Mouse (Mus musculus): Measurements from ENCODE around the gene Txndc2.

Txndc2 gene

GRCm38 (mm10) chr17:65612391-65613141, 29.4 kb downstream of the Txndc2 start:
- peak; percentile 58 for DNase-seq (ENCODE audit: low spot score)

DNA sequence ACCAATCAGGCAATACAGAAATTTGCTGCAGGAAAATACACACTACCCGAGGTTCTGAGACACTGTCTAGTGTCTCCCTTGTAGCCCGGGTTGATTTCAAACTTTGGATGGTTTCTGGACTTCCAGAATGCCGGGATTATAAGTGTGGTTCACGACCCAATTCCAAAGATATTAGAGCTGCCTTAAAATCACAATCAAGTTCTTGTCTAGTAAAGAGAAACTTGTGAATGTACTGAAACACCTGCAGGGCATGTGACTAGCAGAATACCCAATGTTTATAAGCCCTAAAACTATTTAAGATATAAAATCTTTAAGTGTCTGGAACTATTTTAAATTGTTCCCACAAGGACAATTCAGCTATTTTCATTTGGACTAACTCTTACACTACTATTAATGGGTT, 30.2 kb downstream of the Txndc2 start:
- no peak for DNase-seq (ENCODE audit: low spot score)

- no peak for DNase-seq (ENCODE audit: low spot score)
These were observed 33.2 kb downstream of the Txndc2 start for GRCm38 (mm10) chr17:65608743-65609142.

- no peak for DNase-seq (ENCODE audit: low spot score)
These were observed 33.7 kb downstream of the Txndc2 start for GRCm38 (mm10) chr17:65608312-65608687.

GRCm38 (mm10) chr17:65607574-65608311, 34.2 kb downstream of the Txndc2 start:
- DNase-seq (ENCODE audit: low spot score), result no peak

DNA sequence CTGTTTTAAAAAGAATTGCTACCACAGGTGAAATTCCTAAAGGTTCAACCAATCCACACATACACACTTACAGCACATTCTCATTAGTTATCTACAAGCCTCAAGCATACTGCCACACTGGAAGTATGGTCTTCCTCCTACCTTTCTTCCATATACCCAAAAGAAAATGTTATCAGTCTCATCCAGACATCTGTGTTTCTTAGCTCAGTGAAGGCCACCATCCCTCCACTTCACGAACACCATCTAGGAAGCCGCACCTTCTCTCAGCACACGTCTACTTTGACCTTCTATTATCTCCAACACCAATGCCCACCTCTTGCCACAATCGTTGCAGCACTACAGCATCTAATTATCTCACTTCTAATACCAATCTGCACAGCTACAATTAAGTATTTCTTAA, 36.0 kb downstream of the Txndc2 start:
- DNase-seq (ENCODE audit: low spot score), result no peak

DNA sequence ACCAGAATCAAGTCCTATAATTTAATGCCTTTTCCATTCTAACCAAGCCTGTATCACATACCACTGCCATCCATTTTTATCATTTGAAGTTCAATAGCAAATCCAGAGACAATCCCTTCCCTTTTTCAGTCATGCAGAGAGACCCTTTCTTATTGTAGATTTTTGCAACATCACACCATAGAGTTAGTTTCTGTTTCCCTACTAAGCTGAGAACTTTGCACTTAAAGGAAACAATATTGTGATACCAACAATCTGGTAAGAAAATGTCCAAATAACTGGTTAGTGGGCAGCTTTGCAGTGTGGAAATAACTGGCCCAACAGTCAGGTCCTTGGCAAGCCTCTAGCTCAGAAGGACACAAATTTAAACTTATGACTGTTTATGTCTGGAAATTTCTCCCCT, 37.1 kb downstream of the Txndc2 start:
- DNase-seq (ENCODE audit: low spot score), result no peak

GRCm38 (mm10) chr17:65604315-65604714, 37.7 kb downstream of the Txndc2 start:
- no peak for DNase-seq (ENCODE audit: low spot score)

GRCm38 (mm10) chr17:65597857-65598486, 44.0 kb downstream of the Txndc2 start:
- DNase-seq (ENCODE audit: low spot score), result no peak

DNA sequence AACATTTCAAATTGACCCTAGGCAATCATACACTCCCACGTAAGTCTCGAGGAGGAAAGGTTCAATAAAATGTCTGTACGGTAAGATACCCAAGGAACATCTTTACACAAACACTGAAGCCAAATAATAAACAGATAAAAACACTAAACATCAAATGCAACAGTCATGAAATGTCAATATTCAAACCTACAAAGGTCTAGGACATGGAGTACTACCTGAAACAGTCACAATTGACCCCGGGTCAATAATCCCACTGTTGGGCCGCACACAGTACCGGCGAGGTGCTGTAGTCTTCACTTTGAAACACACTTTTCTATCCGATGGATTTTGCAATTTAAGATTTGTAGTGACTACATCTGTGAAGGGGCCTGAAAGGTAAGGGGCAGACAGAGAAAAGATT, 47.3 kb downstream of the Txndc2 start:
- no peak for DNase-seq (ENCODE audit: low spot score)

All from yolk sac, embryonic 10.5 days (tissue).